Mouse (Mus musculus) adrenal gland (tissue): ENCODE results near the gene Sim1.

ENCODE experiments used
- intact Hi-C: fragments of 180-260 bp; cut with DNase I; formaldehyde crosslinking; loops from one replicate; pipeline ENCODE4 v1.15.1; 2025

The Sim1 gene

GRCm38 (mm10) chr10:51023308-51024279 lies 129.0 kb downstream of the Sim1 start:
- intact Hi-C loops = no loop called here
